Mouse (Mus musculus) ES-E14 (cell line): Measurements from ENCODE around the gene Cped1. TPM values are rescaled to one million over a fixed set of nuclear protein-coding genes. Genes with fewer than 3 reads are reported as not detected.

ENCODE experiments used
- DNase-seq: peaks from one replicate; pipeline ENCODE4 v3.0.0-alpha.2; 2013; ENCODE audit warnings: low read depth, low spot score
- H3K27ac ChIP-seq: 2 replicates; pipeline ENCODE4 v1.5.1; 2012; ENCODE audit warnings: low read depth, mild to moderate bottlenecking, low read length, moderate library complexity, mixed read lengths; ENCODE audit not compliant: poor library complexity, insufficient read depth, severe bottlenecking
- H3K36me3 ChIP-seq: 2 replicates; pipeline ENCODE4 v1.6.1; 2012; ENCODE audit warnings: mild to moderate bottlenecking, low read length, moderate library complexity, mixed read lengths; ENCODE audit not compliant: control insufficient read depth, poor library complexity, insufficient read depth, severe bottlenecking
- H3K4me1 ChIP-seq, 2 experiments: fragments of 150-350 bp in 1 of 2; sonication (generic) in 1 of 2; 2 replicates each; pipeline ENCODE4 v1.6.1; 2012; ENCODE audit warnings: low read length in 2 of 2, mild to moderate bottlenecking in 1 of 2, mixed read lengths in 1 of 2; ENCODE audit not compliant: control insufficient read depth in 2 of 2, insufficient read depth in 2 of 2, poor library complexity in 1 of 2
- H3K4me3 ChIP-seq, 2 experiments: fragments of 150-350 bp in 1 of 2; sonication (generic) in 1 of 2; 2 replicates each; pipeline ENCODE4 v1.5.1; 2012; ENCODE audit warnings: low read length in 2 of 2, low read depth in 1 of 2, mild to moderate bottlenecking in 1 of 2, mixed read lengths in 1 of 2; ENCODE audit not compliant: insufficient read depth in 1 of 2, poor library complexity in 1 of 2, severe bottlenecking in 1 of 2
- H3K9ac ChIP-seq: 2 replicates; pipeline ENCODE4 v1.6.1; 2012; ENCODE audit warnings: low read depth, mild to moderate bottlenecking, low read length, mixed read lengths; ENCODE audit not compliant: poor library complexity, insufficient read depth, severe bottlenecking
- H3K9me3 ChIP-seq: fragments of 150-350 bp; sonication (generic); 2 replicates; pipeline ENCODE4 v1.6.1; 2012; ENCODE audit warnings: low read depth, mild to moderate bottlenecking, low read length; ENCODE audit not compliant: control insufficient read depth, insufficient read depth
- CHD2 ChIP-seq: IDR thresholded peaks from 2 replicates; pipeline ENCODE4 v1.6.1; 2014; ENCODE audit warnings: mild to moderate bottlenecking, low read depth, low read length, inconsistent platforms
- HCFC1 ChIP-seq: IDR thresholded peaks from 2 replicates; pipeline ENCODE4 v1.6.1; 2012; ENCODE audit warnings: low read length, inconsistent platforms, borderline replicate concordance; ENCODE audit not compliant: insufficient read depth
- MAFK ChIP-seq: IDR thresholded peaks from 2 replicates; pipeline ENCODE4 v1.6.1; 2014; ENCODE audit warnings: mild to moderate bottlenecking, low read depth, low read length, inconsistent platforms; ENCODE audit not compliant: insufficient read depth
- ZC3H11A ChIP-seq: IDR thresholded peaks from 2 replicates; pipeline ENCODE4 v1.6.1; 2012; ENCODE audit warnings: low read depth, mild to moderate bottlenecking, inconsistent platforms, low read length, borderline replicate concordance
- ZNF384 ChIP-seq: IDR thresholded peaks from 2 replicates; pipeline ENCODE4 v1.6.1; 2012; ENCODE audit warnings: low read depth, low read length, inconsistent platforms
- in situ Hi-C, 2 experiments: fragments of 600-800 bp; cut with MboI; formaldehyde crosslinking; loops; one replicate each; pipeline ENCODE4 v1.15.1; 2025; ENCODE audit warnings: low sequenced_read_pairs in 2 of 2, inconsistent platforms in 1 of 2; ENCODE audit not compliant: unreplicated experiment in 2 of 2
- total RNA-seq: library from RNA; depleted of rRNA; stranded (reverse); fragments of 300-350 nt; gene quantifications from 2 replicates; pipeline ENCODE4 v1.2.3, GENCODE M21; 2012

Gene Cped1
- total RNA-seq, 1 experiment: 0.31 TPM

- no peak overlapping the region for H3K27ac ChIP-seq
- no peaks in the 10 kb centered on the region for H3K36me3 ChIP-seq
- H3K9ac ChIP-seq: no peak overlapping the region
- H3K4me3 ChIP-seq: no peak overlapping the region
- H3K9me3 ChIP-seq: no peaks in the 10 kb centered on the region
- in situ Hi-C loops: no loop called here
- peaks cover 0 to 9% of the 10 kb centered on the region in 2 experiments; a peak in 1 of 4 replicates for H3K4me1 ChIP-seq
- TF ChIP-seq ZNF384 (no peak), ZC3H11A (no peak)
- no peak for DNase-seq
These were observed 27.7 kb downstream of the Cped1 start for GRCm38 (mm10) chr6:22013394-22013793.

GRCm38 (mm10) chr6:22014291-22014911, 28.7 kb downstream of the Cped1 start:
- in situ Hi-C loops: no loop called here
- no peak overlapping the region for H3K27ac ChIP-seq

GRCm38 (mm10) chr6:22017631-22018030, 31.9 kb downstream of the Cped1 start:
- Histone ChIP-seq H3K27ac (no peak overlapping the region), H3K4me3 (no peak overlapping the region), H3K9me3 (no peaks in the 10 kb centered on the region), H3K4me1 (peaks cover 0 to 6% of the 10 kb centered on the region in 2 experiments; a peak in 1 of 4 replicates), H3K9ac (no peak overlapping the region), H3K36me3 (no peaks in the 10 kb centered on the region)
- TF ChIP-seq ZNF384: no peak
- TF ChIP-seq MAFK: no peak
- no peak for TF ChIP-seq CHD2
- TF ChIP-seq HCFC1: no peak
- no peak for TF ChIP-seq ZC3H11A
- DNase-seq: no peak
- in situ Hi-C loops: no loop called here

More at GRCm38 (mm10) chr6:22014291-22014911, 28.7 kb downstream of the Cped1 start:
- no peak overlapping the region for H3K9ac ChIP-seq
- peaks cover 0 to 9% of the 10 kb centered on the region in 2 experiments; a peak in 1 of 4 replicates for H3K4me1 ChIP-seq
- DNase-seq: no peak
- no peaks in the 10 kb centered on the region for H3K9me3 ChIP-seq
- peak overlapping the region in 1 of 2 experiments; percentile 30; a peak in 1 of 4 replicates for H3K4me3 ChIP-seq
- no peaks in the 10 kb centered on the region for H3K36me3 ChIP-seq
- TF ChIP-seq ZC3H11A: no peak
- TF ChIP-seq CHD2: no peak
- no peak for TF ChIP-seq HCFC1
- TF ChIP-seq ZNF384: no peak
- TF ChIP-seq MAFK: no peak

GRCm38 (mm10) chr6:22018768-22019445, 33.2 kb downstream of the Cped1 start:
- H3K9ac ChIP-seq: no peak overlapping the region
- no peak for DNase-seq
- H3K4me1 ChIP-seq: peaks cover 0 to 6% of the 10 kb centered on the region in 2 experiments; a peak in 1 of 4 replicates
- H3K27ac ChIP-seq: no peak overlapping the region
- in situ Hi-C loops: no loop called here
- no peaks in the 10 kb centered on the region for H3K36me3 ChIP-seq
- H3K4me3 ChIP-seq: no peak overlapping the region
- TF ChIP-seq ZC3H11A: no peak
- TF ChIP-seq ZNF384: no peak
- no peak for TF ChIP-seq HCFC1
- TF ChIP-seq CHD2: no peak
- no peak for TF ChIP-seq MAFK
- H3K9me3 ChIP-seq: no peaks in the 10 kb centered on the region
